ENCODE assay signal across 7 mouse cellular contexts in the genomic region with DNA sequence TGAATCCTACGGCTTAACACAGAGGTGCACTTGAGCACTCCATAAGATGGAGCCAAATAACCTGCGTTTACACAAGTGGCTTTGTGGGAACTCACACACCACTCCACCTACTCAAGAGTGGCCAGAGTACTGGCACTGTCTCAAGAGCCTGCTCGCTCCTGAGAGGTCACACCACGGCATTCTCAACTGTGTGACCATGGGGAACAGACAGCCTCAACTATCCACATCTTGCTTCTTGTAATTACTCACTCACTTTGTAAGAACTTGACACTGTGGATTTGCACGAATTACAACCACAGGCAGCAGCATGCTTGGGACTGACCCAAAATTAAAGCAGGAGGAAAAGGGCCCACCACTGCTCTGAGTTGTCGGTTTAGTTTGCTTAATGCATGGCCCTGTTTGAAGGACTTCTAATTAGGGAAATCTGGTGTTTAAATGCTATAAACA. TPM values are rescaled to one million over a fixed set of nuclear protein-coding genes. Genes with fewer than 3 reads are reported as not detected.
DNase-seq lines count a peak whose midpoint lies in the region; ATAC-seq and TF ChIP-seq lines count a peak whose summit lies in the region.

No protein-coding gene starts in this region.

- WGBS in hindbrain, embryonic 10.5 days: 55% methylated on average over 6 of the region's 6 CpGs
- WGBS in liver, adult 2 months: 4% methylated on average over 6 of the region's 6 CpGs
- WGBS in midbrain, postnatal 0 days: 54% methylated on average over 6 of the region's 6 CpGs

- peak; percentile 25; the same call in 1 of the 2 replicates for ATAC-seq in G1E (ENCODE audit: extremely low read depth, insufficient number of reproducible peaks, low FRiP score, poor library complexity, severe bottlenecking)
- ATAC-seq in midbrain, postnatal 0 days (ENCODE audit: low FRiP score): no peak

- H3K4me2 ChIP-seq in midbrain, postnatal 0 days (ENCODE audit: low read depth, low read length, poor library complexity, severe bottlenecking): peak overlapping the region; percentile 48

- H3K36me3 ChIP-seq in G1E (replicated peaks): peaks cover 3% of the 10 kb centered on the region
- 0 out of 2 replicates have a peak, but pooled peaks cover under 1% of the 10 kb centered on the region for H3K36me3 ChIP-seq in hindbrain, embryonic 10.5 days
- H3K36me3 ChIP-seq in liver, adult 2 months (ENCODE audit: control insufficient read depth, insufficient read depth, low read length): no peaks in the 10 kb centered on the region; the same call in 1 of the 2 replicates
- H3K36me3 ChIP-seq in midbrain, postnatal 0 days (ENCODE audit: insufficient read depth, low read length): no peaks in the 10 kb centered on the region

- no peak for DNase-seq in G1E (ENCODE audit: low spot score)
- peak; percentile 24 for DNase-seq in adrenal gland, adult 8-10 months
- DNase-seq in fibroblast of lung, adult 2 months (ENCODE audit: low read depth): peak; percentile 76
- peak; percentile 27 for DNase-seq in hindbrain, embryonic 10.5 days (ENCODE audit: low spot score)
- DNase-seq in liver, adult 2 months (ENCODE audit: extremely low read depth, low read depth, low spot score): peak; percentile 92
- DNase-seq in midbrain, postnatal 0 days (ENCODE audit: low spot score): peak; percentile 19
- no peak for DNase-seq in left cerebral cortex, adult 8-10 months (ENCODE audit: low spot score in 2 of 2)

- no peaks in the 10 kb centered on the region for H3K27me3 ChIP-seq in G1E (ENCODE audit: insufficient read depth, low read length)
- H3K27me3 ChIP-seq in hindbrain, embryonic 10.5 days (ENCODE audit: insufficient read depth, poor library complexity, severe bottlenecking): no peaks in the 10 kb centered on the region
- H3K27me3 ChIP-seq in liver, adult 2 months (ENCODE audit: control insufficient read depth, insufficient read depth, low read length): no peaks in the 10 kb centered on the region
- no peaks in the 10 kb centered on the region for H3K27me3 ChIP-seq in midbrain, postnatal 0 days (ENCODE audit: insufficient read depth, low read length)

- H3K9ac ChIP-seq in liver, adult 2 months (ENCODE audit: low read depth, low read length): peak overlapping the region; percentile 82
- H3K9ac ChIP-seq in midbrain, postnatal 0 days (replicated peaks; ENCODE audit: low read length, poor library complexity, severe bottlenecking): no peak overlapping the region

- TF ChIP-seq CTCF in G1E (IDR thresholded peaks at IDR 0.05; ENCODE audit: low read depth, low read length): no peak
- TF ChIP-seq CTCF in liver, adult 2 months (IDR thresholded peaks at IDR 0.05; ENCODE audit: low read depth, low read length): no peak
- no peak for TF ChIP-seq CTCF in midbrain, postnatal 0 days (IDR thresholded peaks at IDR 0.05)

- H3K4me3 ChIP-seq in G1E (ENCODE audit: low read depth, low read length): peak overlapping the region; percentile 64
- H3K4me3 ChIP-seq in hindbrain, embryonic 10.5 days: peak overlapping the region; percentile 53
- H3K4me3 ChIP-seq in liver, adult 2 months (ENCODE audit: insufficient read depth, low read depth, low read length): peak overlapping the region; percentile 60
- peak overlapping the region; percentile 39 for H3K4me3 ChIP-seq in midbrain, postnatal 0 days (ENCODE audit: low read depth, low read length)

- no peaks in the 10 kb centered on the region for H3K9me3 ChIP-seq in G1E (replicated peaks)
- H3K9me3 ChIP-seq in hindbrain, embryonic 10.5 days: no peaks in the 10 kb centered on the region
- H3K9me3 ChIP-seq in midbrain, postnatal 0 days (ENCODE audit: low read length): no peaks in the 10 kb centered on the region

- peak overlapping the region; percentile 20; the same call in 1 of the 2 replicates for H3K27ac ChIP-seq in hindbrain, embryonic 10.5 days
- H3K27ac ChIP-seq in liver, adult 2 months (replicated peaks; ENCODE audit: insufficient read depth, low read depth, low read length): peak overlapping the region; percentile 33
- H3K27ac ChIP-seq in midbrain, postnatal 0 days (ENCODE audit: low read depth, low read length): no peak overlapping the region

- peaks cover 7% of the 10 kb centered on the region for H3K79me2 ChIP-seq in liver, adult 2 months (ENCODE audit: control insufficient read depth, insufficient read depth, low read length)

- no peak for TF ChIP-seq POLR2A in liver, adult 2 months (IDR thresholded peaks at IDR 0.05; ENCODE audit: extremely low read depth, insufficient read depth, low read length)

- H3K4me1 ChIP-seq in G1E (ENCODE audit: insufficient read depth, low read depth, low read length): peaks cover 5% of the 10 kb centered on the region
- peaks cover 16% of the 10 kb centered on the region for H3K4me1 ChIP-seq in hindbrain, embryonic 10.5 days (replicated peaks)
- H3K4me1 ChIP-seq in liver, adult 2 months (ENCODE audit: control insufficient read depth, insufficient read depth, low read length): peaks cover 14% of the 10 kb centered on the region
- H3K4me1 ChIP-seq in midbrain, postnatal 0 days (ENCODE audit: insufficient read depth, low read length): 0 out of 2 replicates have a peak, but pooled peaks cover 4% of the 10 kb centered on the region

RNA-seq across cellular contexts. Expression of a gene that starts 18.3 kb away (rescaled TPM):
- total RNA-seq in G1E (2014; fragmentation: Nextera tagmentation) (27.3 and 32.6 TPM in 2 replicates), G1E (2017) (23.8 and 26.4 TPM in 2 replicates)
- 1.3 and 2.4 TPM in 2 replicates for polyA plus RNA-seq in G1E (2012)
- total RNA-seq in adrenal gland, adult 8-10 months (2022): 10 to 100 TPM; 48.9 to 56.3 (median 52.6) TPM
- polyA plus RNA-seq in hindbrain, embryonic 10.5 days (2016; fragmentation: Nextera tagmentation; extraction: Ambion mirVana): 19.9 and 21.2 TPM in 2 replicates
- total RNA-seq in liver, adult 2 months (2014; rRNA removed): 22.4 and 23.0 TPM in 2 replicates
- polyA plus RNA-seq in liver, adult 2 months (2012; rRNA removed): 5.3 and 6.3 TPM in 2 replicates
- 43.9 and 67.2 TPM in 2 replicates for total RNA-seq in midbrain, postnatal 0 days (2014; rRNA removed)
- 47.1 and 50.3 TPM in 2 replicates for polyA plus RNA-seq in midbrain, postnatal 0 days (2015; fragmentation: Nextera tagmentation; extraction: Ambion mirVana)
- 10 to 100 TPM; 62.7 to 70.1 (median 65.9) TPM for total RNA-seq in left cerebral cortex, adult 8-10 months (2022)

RNA-seq across cellular contexts. Expression of a gene that starts 18.4 kb away (rescaled TPM):
- total RNA-seq in G1E (2014; fragmentation: Nextera tagmentation): 313 and 324 TPM in 2 replicates
- 250 and 310 TPM in 2 replicates for total RNA-seq in G1E (2017)
- polyA plus RNA-seq in G1E (2012): 577 and 846 TPM in 2 replicates
- 100 to 1,000 TPM; 105 to 167 (median 132) TPM for total RNA-seq in adrenal gland, adult 8-10 months (2022)
- 321 and 408 TPM in 2 replicates for polyA plus RNA-seq in hindbrain, embryonic 10.5 days (2016; fragmentation: Nextera tagmentation; extraction: Ambion mirVana)
- 61.9 and 71.5 TPM in 2 replicates for total RNA-seq in liver, adult 2 months (2014; rRNA removed)
- 17.5 and 28.1 TPM in 2 replicates for polyA plus RNA-seq in liver, adult 2 months (2012; rRNA removed)
- 183 and 237 TPM in 2 replicates for total RNA-seq in midbrain, postnatal 0 days (2014; rRNA removed)
- polyA plus RNA-seq in midbrain, postnatal 0 days (2015; fragmentation: Nextera tagmentation; extraction: Ambion mirVana): 94.6 and 127 TPM in 2 replicates
- total RNA-seq in left cerebral cortex, adult 8-10 months (2022): 100 to 1,000 TPM in 3 of 4 experiments, 10 to 100 TPM in 1; 98.9 to 115 (median 104) TPM

RNA-seq across cellular contexts. Expression of a gene that starts 25.8 kb away (rescaled TPM):
- total RNA-seq in G1E (2014; fragmentation: Nextera tagmentation): not detected in 2 replicates
- total RNA-seq in G1E (2017): 0.33 TPM in 1 of 2 replicates, not detected in the other
- polyA plus RNA-seq in G1E (2012): not detected in 2 replicates
- total RNA-seq in adrenal gland, adult 8-10 months (2022): 1 to 10 TPM in 1 of 4 experiments, under 1 TPM in 3; 0.61 to 1.8 (median 0.82) TPM
- 2.6 and 2.9 TPM in 2 replicates for polyA plus RNA-seq in hindbrain, embryonic 10.5 days (2016; fragmentation: Nextera tagmentation; extraction: Ambion mirVana)
- total RNA-seq in liver, adult 2 months (2014; rRNA removed): 0.34 and 0.46 TPM in 2 replicates
- 0.05 and 0.22 TPM in 2 replicates for polyA plus RNA-seq in liver, adult 2 months (2012; rRNA removed)
- 13.0 and 21.1 TPM in 2 replicates for total RNA-seq in midbrain, postnatal 0 days (2014; rRNA removed)
- polyA plus RNA-seq in midbrain, postnatal 0 days (2015; fragmentation: Nextera tagmentation; extraction: Ambion mirVana): 10.3 and 12.8 TPM in 2 replicates
- 1 to 10 TPM; 3.3 to 6.7 (median 5.0) TPM for total RNA-seq in left cerebral cortex, adult 8-10 months (2022)

Comparison
In these comparisons a context has a peak if more than half of its experiments do, and no peak if none do; other contexts are left out.
1. DNase-seq: peak in adrenal gland, adult 8-10 months (single experiment), fibroblast of lung, adult 2 months (single experiment), hindbrain, embryonic 10.5 days (single experiment), liver, adult 2 months (single experiment) and midbrain, postnatal 0 days (single experiment); none in G1E (single experiment) and left cerebral cortex, adult 8-10 months (0 of 2).
2. Peak in every context shown above with its lines, with median percentiles within 50 percentile points of each other: H3K4me3 ChIP-seq.